Mouse (Mus musculus) liver, embryonic 14.5 days (tissue): ENCODE measurements around the gene Mpdz. TPM values are rescaled to one million over a fixed set of nuclear protein-coding genes. Genes with fewer than 3 reads are reported as not detected.

Experiments
- ATAC-seq: fragments of 200-750 bp; cut with Nextera tagmentation; 2 replicates; pipeline ENCODE4 v1.8.0; 2017; ENCODE audit warnings: moderate number of reproducible peaks, mild to moderate bottlenecking, moderate library complexity; ENCODE audit not compliant: insufficient read depth
- DNase-seq, 3 experiments: peaks; one replicate each; pipeline ENCODE4 v3.0.0-alpha.2; 2012 to 2013; ENCODE audit warnings: low read depth in 3 of 3, low spot score in 3 of 3
- H3K27ac ChIP-seq: fragments of 300-500 bp; sonication (generic); 2 replicates; pipeline ENCODE4 v1.5.1; 2014; ENCODE audit warnings: moderate library complexity, mild to moderate bottlenecking, control low read depth, inconsistent platforms
- H3K27me3 ChIP-seq: fragments of 300-500 bp; sonication (generic); 2 replicates; pipeline ENCODE4 v1.6.1; 2014; ENCODE audit warnings: mild to moderate bottlenecking, low read length, moderate library complexity; ENCODE audit not compliant: control insufficient read depth, insufficient read depth
- H3K36me3 ChIP-seq: fragments of 300-500 bp; sonication (generic); replicated peaks from 2 replicates; pipeline ENCODE4 v1.6.1; 2014; ENCODE audit warnings: low read depth; ENCODE audit not compliant: control insufficient read depth, insufficient read depth
- H3K4me1 ChIP-seq, 2 experiments: fragments of 200-500 bp in 1 of 2; fragments of 300-500 bp in 1 of 2; sonication (generic) in 1 of 2; replicated peaks; 2 replicates each; pipeline ENCODE4 v1.6.1; 2012 to 2014; ENCODE audit warnings: antibody characterized with exemption in 1 of 2, inconsistent platforms in 1 of 2, low read length in 1 of 2; ENCODE audit not compliant: control insufficient read depth in 2 of 2, insufficient read depth in 2 of 2
- H3K4me2 ChIP-seq: fragments of 300-500 bp; sonication (generic); 2 replicates; pipeline ENCODE4 v1.6.1; 2014; ENCODE audit warnings: low read depth, mild to moderate bottlenecking, control low read depth, moderate library complexity
- H3K4me3 ChIP-seq, 2 experiments: fragments of 200-500 bp in 1 of 2; fragments of 300-500 bp in 1 of 2; sonication (generic) in 1 of 2; 2 replicates each; pipeline ENCODE4 v1.5.1; 2012 to 2014; ENCODE audit warnings: low read depth in 2 of 2, low read length in 2 of 2, mild to moderate bottlenecking in 2 of 2, control low read depth in 1 of 2, inconsistent platforms in 1 of 2, moderate library complexity in 1 of 2; ENCODE audit not compliant: insufficient read depth in 1 of 2
- H3K9ac ChIP-seq: fragments of 300-500 bp; sonication (generic); replicated peaks from 2 replicates; pipeline ENCODE4 v1.6.1; 2014; ENCODE audit warnings: mild to moderate bottlenecking, control low read depth, moderate library complexity
- H3K9me3 ChIP-seq: fragments of 300-500 bp; sonication (generic); 2 replicates; pipeline ENCODE4 v1.6.1; 2016; ENCODE audit warnings: low read length, mixed read lengths; ENCODE audit not compliant: control insufficient read depth
- CTCF ChIP-seq: IDR thresholded peaks from 2 replicates; pipeline ENCODE4 v1.5.1; 2016; ENCODE audit warnings: antibody characterized with exemption, low read depth, control low read depth
- EP300 ChIP-seq: IDR thresholded peaks from 2 replicates; pipeline ENCODE4 v1.6.1; 2016; ENCODE audit warnings: antibody characterized with exemption, low read depth
- WGBS: fragments of 180-500 bp; shearing (Covaris S2); extraction: QIAGEN DNeasy Blood & Tissue Kit; methylation state at CpG from one replicate; pipeline ENCODE4 v1.1.7; 2014; ENCODE audit not compliant: insufficient replicate concordance; 5-methylcytosine and 5-hydroxymethylcytosine counted together
- polyA plus RNA-seq, 2 experiments: library from polyadenylated mRNA; depleted of rRNA in 1 of 2; stranded (reverse) in 1 of 2; unstranded in 1 of 2; fragments of >200 nt; fragmentation: Nextera tagmentation in 1 of 2; extraction: Ambion mirVana in 1 of 2; gene quantifications; 2 replicates each; pipeline versions ENCODE4 v1.2.1 to v1.2.3; 2012 to 2014

Mpdz gene
- polyA plus RNA-seq, 2 experiments = 1.7 to 2.1 TPM

GRCm38 (mm10) chr4:81429670-81430069 lies 12.9 kb downstream of the Mpdz start:
- no peak overlapping the region for H3K9ac ChIP-seq
- no peak overlapping the region for H3K27ac ChIP-seq
- H3K4me1 ChIP-seq = no peaks in the 10 kb centered on the region
- no peaks in the 10 kb centered on the region for H3K36me3 ChIP-seq
- no peaks in the 10 kb centered on the region for H3K27me3 ChIP-seq
- WGBS = 51% methylated on average over 2 of the region's 2 CpGs
- ATAC-seq = no peak
- no peak for TF ChIP-seq EP300
- TF ChIP-seq CTCF = no peak
- no peak for DNase-seq
- H3K9me3 ChIP-seq = no peaks in the 10 kb centered on the region
- H3K4me3 ChIP-seq = no peak overlapping the region
- H3K4me2 ChIP-seq = no peak overlapping the region

- H3K9me3 ChIP-seq = no peaks in the 10 kb centered on the region
- DNase-seq = no peak
- TF ChIP-seq EP300 (no peak), CTCF (no peak)
- H3K4me2 ChIP-seq = no peak overlapping the region
- no peaks in the 10 kb centered on the region for H3K36me3 ChIP-seq
- no peaks in the 10 kb centered on the region for H3K4me1 ChIP-seq
- no peak for ATAC-seq
- 44% methylated on average over 1 of the region's 1 CpGs for WGBS
- no peak overlapping the region for H3K9ac ChIP-seq
- H3K27me3 ChIP-seq = no peaks in the 10 kb centered on the region
- H3K4me3 ChIP-seq = no peak overlapping the region
- no peak overlapping the region for H3K27ac ChIP-seq
These were observed 19.1 kb downstream of the Mpdz start for GRCm38 (mm10) chr4:81423556-81423955.

GRCm38 (mm10) chr4:81421621-81422020 lies 21.0 kb downstream of the Mpdz start:
- Histone ChIP-seq H3K9ac (no peak overlapping the region), H3K4me2 (no peak overlapping the region), H3K27me3 (no peaks in the 10 kb centered on the region), H3K36me3 (no peaks in the 10 kb centered on the region), H3K9me3 (no peaks in the 10 kb centered on the region), H3K4me3 (no peak overlapping the region), H3K27ac (no peak overlapping the region), H3K4me1 (no peaks in the 10 kb centered on the region)
- 34% methylated on average over 2 of the region's 2 CpGs for WGBS
- DNase-seq = no peak
- TF ChIP-seq CTCF (no peak), EP300 (no peak)
- no peak for ATAC-seq

GRCm38 (mm10) chr4:81415324-81416026 lies 27.1 kb downstream of the Mpdz start:
- ATAC-seq = no peak
- Histone ChIP-seq H3K4me1 (no peaks in the 10 kb centered on the region), H3K9ac (no peak overlapping the region), H3K9me3 (no peaks in the 10 kb centered on the region), H3K36me3 (no peaks in the 10 kb centered on the region), H3K27me3 (no peaks in the 10 kb centered on the region), H3K4me2 (no peak overlapping the region), H3K4me3 (no peak overlapping the region), H3K27ac (no peak overlapping the region)
- no peak for DNase-seq
- WGBS = 76% methylated on average over 10 of the region's 10 CpGs
- TF ChIP-seq EP300 (no peak), CTCF (no peak)

GRCm38 (mm10) chr4:81414684-81415323 lies 27.8 kb downstream of the Mpdz start:
- no peak for ATAC-seq
- no peak overlapping the region for H3K27ac ChIP-seq

More at GRCm38 (mm10) chr4:81414684-81415323, 27.8 kb downstream of the Mpdz start:
- H3K9ac ChIP-seq = no peak overlapping the region
- no peaks in the 10 kb centered on the region for H3K27me3 ChIP-seq
- no peaks in the 10 kb centered on the region for H3K9me3 ChIP-seq
- TF ChIP-seq EP300 = no peak
- TF ChIP-seq CTCF = no peak
- no peak overlapping the region for H3K4me2 ChIP-seq
- no peak for DNase-seq
- WGBS = 72% methylated on average over 8 of the region's 8 CpGs
- H3K36me3 ChIP-seq = no peaks in the 10 kb centered on the region
- H3K4me3 ChIP-seq = no peak overlapping the region
- H3K4me1 ChIP-seq = no peaks in the 10 kb centered on the region
